Mouse (Mus musculus) E14TG2a.4 (cell line): ENCODE data around the gene Creb5.

Source experiments
- CTCF ChIP-seq: conservative IDR thresholded peaks from 2 replicates; pipeline ENCODE4 v1.5.1; 2014; ENCODE audit warnings: low read length
- NANOG ChIP-seq: IDR thresholded peaks from 2 replicates; pipeline ENCODE4 v1.6.1; 2014; ENCODE audit warnings: borderline replicate concordance, low read length, mixed read lengths
- POU5F1 ChIP-seq: IDR thresholded peaks from 2 replicates; pipeline ENCODE4 v1.6.1; 2014; ENCODE audit warnings: low read length, borderline replicate concordance

DNA sequence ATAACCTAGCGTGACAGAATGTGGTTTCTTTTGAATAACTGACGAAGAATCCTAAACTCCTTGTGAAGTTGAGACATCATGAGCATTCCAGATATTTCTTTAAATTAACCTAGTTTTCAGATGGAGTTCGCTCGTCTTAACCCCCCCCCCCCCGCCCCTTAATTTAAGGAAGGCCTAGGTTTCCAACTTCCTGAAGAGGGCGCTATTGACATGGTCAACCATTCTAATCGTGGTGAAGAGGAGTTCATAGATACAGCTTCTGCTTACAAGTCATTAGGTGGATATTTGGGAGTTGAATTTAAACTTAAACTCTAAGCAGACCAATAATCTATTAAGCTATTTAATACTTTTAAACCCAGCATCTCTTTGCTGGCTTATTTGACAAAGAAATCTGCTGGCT, 20.0 kb upstream of the Creb5 start:
- TF ChIP-seq CTCF: 0 out of 2 replicates have a peak, but pooled peaks have one; percentile 2
- TF ChIP-seq POU5F1: no peak
- TF ChIP-seq NANOG: no peak
